Mouse (Mus musculus) brown adipose tissue, adult 24 weeks (tissue): Measurements from ENCODE around the gene Trex1. TPM values are rescaled to one million over a fixed set of nuclear protein-coding genes. Genes with fewer than 3 reads are reported as not detected.

Source experiments
- H3K27ac ChIP-seq: fragments of 200-500 bp; replicated peaks from 2 replicates; pipeline ENCODE4 v1.5.1; 2012; ENCODE audit warnings: low read depth, mild to moderate bottlenecking, low read length
- H3K4me1 ChIP-seq: fragments of 200-500 bp; 2 replicates; pipeline ENCODE4 v1.6.1; 2012; ENCODE audit warnings: low read length, mixed read lengths; ENCODE audit not compliant: control insufficient read depth, insufficient read depth, insufficient read length
- H3K4me3 ChIP-seq: fragments of 200-500 bp; 2 replicates; pipeline ENCODE4 v1.5.1; 2012; ENCODE audit warnings: low read depth, mild to moderate bottlenecking, low read length, moderate library complexity; ENCODE audit not compliant: insufficient read depth
- polyA plus RNA-seq: library from polyadenylated mRNA; stranded (reverse); fragments of >200 nt; gene quantifications from 2 replicates; pipeline ENCODE4 v1.2.4, GENCODE M21; 2012; ENCODE audit not compliant: missing spikeins, insufficient read depth, insufficient read length

Trex1 gene
- polyA plus RNA-seq, 1 experiment, result 16.6 TPM

DNA sequence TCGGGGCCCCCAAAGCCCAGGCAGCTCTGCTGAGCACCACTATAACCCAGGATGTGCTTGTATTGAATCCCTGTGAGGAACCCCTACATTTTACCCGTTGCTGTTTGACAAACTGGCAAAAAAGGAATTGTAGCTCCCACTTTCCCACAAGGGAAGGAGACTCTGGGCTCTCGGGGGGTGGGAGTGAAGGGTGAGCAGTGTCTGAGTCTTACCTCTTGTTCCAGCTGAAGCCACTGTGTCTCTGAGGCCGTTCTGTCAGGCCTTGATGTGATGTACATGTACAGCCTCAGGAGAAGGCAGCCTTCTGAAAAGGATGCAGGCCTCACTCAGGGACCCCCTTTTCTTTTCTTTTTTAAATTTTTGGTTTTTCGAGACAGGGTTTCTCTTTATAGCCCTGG, 1.4 kb upstream of the Trex1 start:
- Histone ChIP-seq H3K27ac (no peak overlapping the region), H3K4me1 (no peaks in the 10 kb centered on the region), H3K4me3 (no peak overlapping the region)

DNA sequence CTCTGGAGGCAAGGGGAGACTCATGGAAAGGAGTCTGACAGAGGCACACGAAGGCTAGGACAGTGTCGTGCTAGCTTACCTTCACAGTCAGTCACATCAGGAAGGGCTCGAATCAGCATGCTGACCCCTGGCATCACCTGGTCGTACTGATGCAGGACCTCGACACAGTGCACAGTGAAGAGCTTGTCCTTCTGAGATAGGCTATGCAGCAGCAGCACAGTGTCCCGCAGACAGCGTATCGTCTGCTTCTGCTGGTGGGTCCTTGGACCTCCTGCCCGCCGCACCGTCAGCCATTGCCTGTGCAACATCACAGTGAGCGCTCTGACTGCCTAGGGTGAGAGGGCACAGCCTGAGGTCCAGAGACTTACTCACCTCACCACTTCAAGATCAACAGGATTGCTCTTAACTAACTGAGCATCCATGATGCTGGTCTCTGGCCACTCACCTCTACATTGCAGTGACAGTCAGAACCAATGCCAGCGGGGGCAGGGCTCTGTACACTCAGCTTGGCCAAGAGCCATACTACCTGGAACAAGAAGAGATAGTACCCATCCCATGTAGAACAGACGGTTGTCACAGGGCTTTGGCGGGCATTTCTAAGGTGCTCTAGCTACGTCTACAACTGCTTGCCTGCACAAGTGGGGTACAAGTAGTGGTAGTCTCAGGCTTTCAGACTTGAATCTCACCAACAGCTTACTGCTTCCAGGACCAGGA, 807 bp upstream of the Trex1 start:
- Histone ChIP-seq H3K4me1 (no peaks in the 10 kb centered on the region; the same call in 1 of the 2 replicates), H3K4me3 (no peak overlapping the region), H3K27ac (peak overlapping the region; percentile 44; the same call in 1 of the 2 replicates)

DNA sequence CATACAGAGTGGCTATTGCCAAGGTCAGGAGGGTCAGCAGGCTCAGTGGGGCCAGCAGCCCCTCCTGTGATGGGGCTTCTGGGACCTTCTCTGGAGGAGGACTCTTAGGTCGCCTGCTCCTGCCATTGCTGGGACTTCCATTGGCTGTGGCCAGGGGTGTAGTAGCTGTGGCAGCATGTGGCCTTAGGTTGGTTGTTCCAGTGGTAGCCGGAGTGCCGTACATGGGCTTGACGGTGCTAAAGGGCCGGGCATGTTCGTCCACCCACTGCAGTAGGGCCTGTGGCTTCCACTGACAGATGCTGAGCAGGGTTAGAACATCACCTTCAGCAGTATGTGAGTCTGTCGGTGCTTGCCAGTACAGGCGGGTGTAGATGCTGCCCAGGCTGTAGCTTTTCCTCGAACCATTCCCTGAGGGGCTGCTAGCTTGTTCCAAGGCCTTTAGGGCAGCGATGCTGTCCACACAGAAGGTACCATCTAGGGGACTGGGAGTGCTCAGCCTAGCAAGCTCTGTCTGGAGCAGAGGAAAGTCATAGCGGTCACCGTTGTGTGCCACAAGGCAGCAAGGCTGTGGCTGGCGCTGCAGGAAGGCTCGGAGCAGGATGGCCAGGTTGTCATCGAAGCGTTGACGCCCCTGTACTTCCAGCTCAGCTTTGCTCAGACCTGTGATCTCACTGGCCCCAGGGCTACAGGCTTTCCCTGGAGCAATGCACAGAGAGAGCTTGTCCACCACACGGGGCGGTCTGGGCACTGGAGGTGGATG, 1.3 kb downstream of the Trex1 start:
- Histone ChIP-seq H3K27ac (peak overlapping the region; percentile 56), H3K4me1 (no peaks in the 10 kb centered on the region; the same call in 1 of the 2 replicates), H3K4me3 (peak overlapping the region; percentile 50)

DNA sequence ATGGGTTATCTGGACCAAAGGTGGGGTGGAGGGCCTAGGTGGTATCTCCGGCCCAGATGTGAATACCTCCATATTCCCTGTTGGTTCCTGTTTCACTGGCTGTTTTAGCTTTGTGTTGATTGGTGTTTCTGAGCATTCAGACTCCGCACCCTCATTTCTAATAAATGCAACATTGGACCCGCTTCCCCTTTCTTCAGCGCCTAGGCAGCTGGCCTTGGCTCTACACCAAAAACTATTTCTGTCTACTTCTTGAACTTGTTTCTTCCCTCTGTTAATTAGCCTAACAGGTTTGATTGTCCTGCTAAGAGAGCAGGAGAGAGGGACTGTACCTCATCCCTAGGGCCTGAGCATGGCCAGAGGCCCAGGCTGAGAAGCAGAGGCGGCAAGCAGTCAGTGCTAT, 2.0 kb downstream of the Trex1 start:
- H3K4me1 ChIP-seq, result no peaks in the 10 kb centered on the region; the same call in 1 of the 2 replicates
- H3K4me3 ChIP-seq, result peak overlapping the region; percentile 50
- H3K27ac ChIP-seq, result peak overlapping the region; percentile 56

DNA sequence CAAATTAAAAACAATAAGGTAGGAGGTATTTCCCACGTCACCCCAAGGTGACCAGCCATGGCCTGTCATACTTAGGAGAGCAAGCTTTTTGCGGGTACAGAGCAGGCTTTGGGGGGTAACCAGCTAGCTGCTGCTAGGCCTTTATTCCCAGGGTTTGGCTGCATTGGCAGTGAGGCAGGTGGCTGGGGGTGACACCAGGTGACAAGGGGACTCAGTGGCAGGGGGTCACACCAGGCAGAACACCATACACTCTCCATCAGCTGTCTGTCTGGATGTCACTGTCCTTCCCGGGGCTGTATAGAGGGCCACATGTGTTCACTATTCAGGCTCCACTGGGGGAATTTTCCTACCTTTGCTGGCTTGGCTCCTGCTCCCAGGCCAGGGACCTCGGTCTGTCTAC, 2.6 kb downstream of the Trex1 start:
- H3K27ac ChIP-seq, result peak overlapping the region; percentile 18
- H3K4me1 ChIP-seq, result no peaks in the 10 kb centered on the region; the same call in 1 of the 2 replicates
- H3K4me3 ChIP-seq, result peak overlapping the region; percentile 8; the same call in 1 of the 2 replicates

DNA sequence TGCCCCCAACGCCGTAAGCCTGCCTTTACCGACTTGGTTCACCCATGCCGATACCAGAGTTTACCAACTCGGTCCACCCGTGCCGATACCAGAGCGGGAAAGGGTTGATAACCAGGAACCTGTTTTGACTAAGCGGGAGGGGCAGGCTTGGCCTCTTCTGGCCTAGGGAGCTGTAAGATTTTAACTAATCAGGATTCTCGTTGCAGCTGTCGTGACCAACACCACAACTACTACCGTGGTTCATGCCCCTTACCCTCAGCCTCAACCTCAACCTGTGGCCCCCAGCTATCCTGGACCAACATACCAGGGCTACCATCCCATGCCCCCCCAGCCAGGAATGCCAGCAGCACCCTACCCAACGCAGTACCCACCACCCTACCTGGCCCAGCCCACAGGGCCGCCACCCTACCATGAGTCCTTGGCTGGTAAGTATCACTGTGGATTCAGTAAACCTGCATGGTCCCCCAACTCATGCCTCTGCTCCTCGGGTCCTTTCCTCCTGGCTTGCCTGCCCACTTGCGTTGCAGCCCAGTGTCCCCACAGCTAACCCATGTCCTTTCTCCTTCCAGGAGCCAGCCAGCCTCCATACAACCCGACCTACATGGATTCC, 3.3 kb downstream of the Trex1 start:
- Histone ChIP-seq H3K27ac (0 out of 2 replicates have a peak overlapping the region, but pooled peaks have one; percentile 32), H3K4me1 (no peaks in the 10 kb centered on the region; the same call in 1 of the 2 replicates), H3K4me3 (peak overlapping the region; percentile 0; the same call in 1 of the 2 replicates)

DNA sequence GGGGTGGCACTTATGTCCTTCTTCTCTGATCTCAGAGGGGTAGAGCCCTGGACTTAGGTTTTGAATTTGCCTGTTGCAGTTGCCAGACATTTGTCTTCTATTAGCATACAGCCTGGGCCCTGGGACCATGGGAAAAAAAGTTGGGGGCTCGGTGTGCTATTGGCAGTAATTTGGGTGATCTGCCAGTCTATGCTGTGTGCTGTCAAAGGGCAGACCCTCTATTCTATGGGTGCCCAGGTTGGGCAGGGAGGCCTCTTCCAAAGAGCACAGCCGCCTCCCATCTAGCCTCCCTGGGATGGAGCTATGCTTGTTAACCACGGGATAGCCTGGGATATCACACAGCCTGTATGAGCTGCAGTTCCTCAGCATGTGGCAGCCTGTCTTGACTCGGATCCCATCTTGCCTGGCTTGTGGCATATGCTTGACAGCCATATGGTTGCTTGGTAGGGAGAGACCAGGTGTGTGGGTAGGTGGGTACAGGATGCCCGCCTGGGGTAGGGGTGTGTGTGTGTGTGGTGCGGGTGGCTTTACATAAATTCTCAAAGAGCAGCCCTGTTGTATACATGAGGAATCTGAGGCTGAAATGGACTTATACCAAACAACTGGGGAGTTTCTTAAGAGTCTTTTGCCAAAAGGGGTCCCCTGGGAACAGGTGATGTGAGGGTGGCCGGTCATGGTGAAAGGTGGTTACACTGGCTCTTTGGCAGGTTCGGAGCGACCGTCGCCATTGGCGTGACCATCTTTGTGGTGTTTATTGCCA, 4.1 kb downstream of the Trex1 start:
- peak overlapping the region; percentile 53 for H3K4me3 ChIP-seq
- peak overlapping the region; percentile 48 for H3K27ac ChIP-seq
- H3K4me1 ChIP-seq, result no peaks in the 10 kb centered on the region; the same call in 1 of the 2 replicates

DNA sequence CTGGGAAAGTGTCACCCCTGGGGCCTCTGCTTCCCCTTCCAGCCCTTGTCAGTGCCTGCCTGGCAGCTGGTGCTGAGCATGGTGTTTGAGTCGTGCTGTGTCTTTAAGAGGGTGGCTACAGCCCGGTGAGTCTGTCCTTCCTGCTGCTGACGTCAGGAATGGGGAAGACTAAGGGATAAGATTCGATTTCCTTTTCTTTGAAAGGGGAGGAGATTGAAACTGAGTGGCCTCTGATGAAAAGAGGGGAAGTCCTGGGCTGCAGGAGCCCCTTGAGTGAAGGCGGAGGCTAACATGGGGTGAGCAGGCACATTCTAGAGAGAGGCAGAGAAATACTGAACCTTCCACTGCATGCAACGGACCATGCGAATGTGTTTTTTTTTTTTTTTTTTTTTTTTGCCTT, 4.8 kb downstream of the Trex1 start:
- Histone ChIP-seq H3K4me3 (peak overlapping the region; percentile 53), H3K27ac (peak overlapping the region; percentile 65), H3K4me1 (peaks cover 3% of the 10 kb centered on the region)

DNA sequence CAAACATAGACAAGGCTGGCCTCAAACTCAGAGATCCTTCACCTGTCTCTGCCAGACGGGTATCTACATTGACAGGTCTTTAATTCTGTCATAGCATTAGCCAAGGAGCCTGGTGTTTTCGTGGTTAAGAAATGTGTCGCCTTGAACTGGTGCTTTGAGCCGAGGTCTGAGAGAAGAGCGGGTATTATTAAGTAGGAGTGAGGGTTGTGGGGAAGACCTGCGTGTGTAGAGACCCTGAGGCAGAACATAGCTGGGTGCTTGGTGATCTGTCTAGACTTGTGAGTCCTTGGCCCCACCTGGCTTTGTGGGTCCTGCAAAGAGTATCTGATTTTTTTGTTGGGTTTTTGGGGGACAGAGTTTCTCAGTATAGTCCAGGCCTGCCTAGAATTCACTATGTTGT, 5.7 kb downstream of the Trex1 start:
- H3K4me3 ChIP-seq, result no peak overlapping the region
- no peak overlapping the region for H3K27ac ChIP-seq
- peaks cover 4% of the 10 kb centered on the region for H3K4me1 ChIP-seq

DNA sequence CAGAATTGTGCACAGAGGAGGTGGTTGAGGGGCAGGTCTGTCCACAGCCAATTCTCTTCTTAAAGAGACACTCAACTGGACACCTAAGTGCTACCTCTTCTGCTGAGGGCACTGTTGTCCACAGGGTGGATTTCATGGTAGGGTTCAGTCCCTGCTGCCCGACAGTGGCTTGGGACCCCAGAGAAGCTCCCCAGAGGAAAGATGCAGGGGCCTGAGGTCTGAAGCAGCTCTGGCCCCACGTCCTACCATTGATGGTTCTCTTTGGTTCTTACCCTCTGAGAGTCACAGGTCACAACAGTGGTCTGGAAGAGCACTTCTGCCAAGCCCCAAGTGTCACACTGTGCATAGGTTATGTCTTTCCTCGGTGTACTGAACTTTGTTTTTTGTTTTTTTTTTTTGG, 6.2 kb downstream of the Trex1 start:
- Histone ChIP-seq H3K27ac (no peak overlapping the region), H3K4me1 (peaks cover 4% of the 10 kb centered on the region), H3K4me3 (no peak overlapping the region)

DNA sequence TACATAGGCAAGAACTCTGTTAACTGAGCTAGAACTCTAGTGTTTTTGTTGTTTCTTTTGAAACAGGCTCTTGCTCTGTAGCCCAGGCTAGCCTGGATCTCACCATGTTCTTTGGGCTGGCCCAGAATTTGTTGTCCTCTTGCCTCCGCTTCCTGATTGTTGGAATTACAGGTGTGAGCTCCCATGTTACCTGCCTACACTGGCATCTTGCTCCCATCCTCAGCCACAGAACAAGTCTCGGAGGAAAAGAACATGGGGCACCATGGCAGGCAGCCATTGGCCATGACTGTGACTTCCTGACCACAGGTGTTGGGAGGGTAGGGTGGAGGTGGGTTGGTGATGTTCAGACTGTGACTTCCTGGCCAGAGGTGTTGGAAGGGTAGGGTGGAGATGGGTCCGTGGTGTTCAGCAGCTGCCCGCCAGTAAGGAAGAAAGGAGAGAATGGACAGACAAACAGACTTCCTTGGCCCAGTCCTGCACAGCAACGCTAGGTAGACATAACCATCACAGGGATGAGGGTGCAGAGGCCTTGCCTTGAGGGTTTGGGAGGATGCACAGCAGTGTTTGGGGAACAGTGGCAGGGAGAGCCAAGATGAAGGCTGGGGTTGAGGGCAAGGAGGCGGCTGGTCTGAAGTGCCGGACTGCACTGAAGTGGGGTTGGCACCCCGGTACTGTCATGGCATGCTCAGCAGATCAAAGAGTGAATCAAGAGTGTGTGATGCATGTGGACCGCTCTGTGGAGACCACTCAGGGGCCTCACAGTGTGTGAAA, 6.9 kb downstream of the Trex1 start:
- Histone ChIP-seq H3K4me3 (no peak overlapping the region), H3K4me1 (peaks cover 4% of the 10 kb centered on the region), H3K27ac (no peak overlapping the region)

DNA sequence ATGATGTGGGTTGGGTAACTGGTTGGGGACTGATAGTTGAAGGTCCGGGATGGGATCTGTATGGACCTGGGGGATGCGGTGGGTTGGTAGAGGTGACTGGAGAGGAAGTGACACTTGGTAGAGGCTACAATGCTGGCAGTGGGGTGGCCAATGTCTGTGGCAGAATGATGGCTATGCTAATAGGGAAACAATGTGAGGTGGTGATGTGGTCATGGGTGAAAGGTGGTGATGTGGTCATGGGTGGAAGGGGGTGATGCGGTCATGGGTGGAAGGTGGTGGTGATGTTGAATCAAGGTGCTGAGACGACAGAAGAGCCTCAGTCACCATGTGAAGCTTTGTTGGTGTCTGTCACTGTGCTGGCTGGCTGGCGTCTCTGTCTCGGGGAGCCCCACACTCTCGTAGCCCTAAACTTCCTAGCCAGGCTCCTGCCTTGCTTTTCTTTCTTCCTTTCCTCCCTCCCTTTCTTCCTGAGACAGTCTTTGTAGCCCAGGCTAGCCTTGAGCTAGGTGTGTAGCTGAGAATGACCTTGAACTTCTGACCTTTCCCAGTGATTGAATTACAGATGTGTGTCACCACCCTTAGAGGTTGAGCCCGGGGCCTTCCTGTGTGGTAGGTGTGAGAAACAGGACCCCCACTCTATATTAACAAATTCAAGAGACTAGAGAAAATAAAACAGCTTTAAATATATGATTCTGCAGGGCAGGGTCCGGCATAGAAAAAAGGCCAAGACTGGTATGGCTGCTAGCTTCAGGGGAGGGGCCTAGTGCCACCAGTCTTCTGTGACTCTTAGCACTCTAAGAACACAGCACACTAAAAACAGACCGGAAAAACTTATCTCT, 7.7 kb downstream of the Trex1 start:
- Histone ChIP-seq H3K4me1 (peaks cover 4% of the 10 kb centered on the region), H3K4me3 (peak overlapping the region; percentile 3; the same call in 1 of the 2 replicates), H3K27ac (peak overlapping the region; percentile 2; the same call in 1 of the 2 replicates)

DNA sequence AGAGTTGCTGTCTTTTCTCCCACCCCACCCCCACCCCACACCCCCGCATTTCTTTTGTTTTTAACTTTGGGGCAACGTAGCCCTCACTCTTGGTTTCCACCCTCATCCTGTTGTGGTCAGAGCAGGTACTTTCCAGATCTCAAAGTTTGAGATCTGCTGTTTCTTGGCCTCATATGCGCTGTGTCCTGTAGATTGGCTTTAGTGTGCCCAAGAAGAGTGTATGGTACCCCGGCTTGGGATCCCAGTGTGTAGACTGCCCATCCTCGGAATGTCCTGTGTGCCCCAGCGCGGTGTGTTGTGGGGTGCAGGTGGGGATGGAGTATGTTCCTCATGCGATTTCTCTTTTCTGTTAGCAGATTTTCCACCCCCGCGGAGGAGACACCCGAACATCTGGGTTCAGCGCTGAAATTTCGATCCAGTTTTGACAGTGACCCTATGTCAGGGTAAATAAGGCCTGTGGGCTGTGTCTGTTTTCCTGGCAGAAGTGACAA, 8.5 kb downstream of the Trex1 start:
- peaks cover 4% of the 10 kb centered on the region for H3K4me1 ChIP-seq
- no peak overlapping the region for H3K4me3 ChIP-seq
- no peak overlapping the region for H3K27ac ChIP-seq
